Mouse (Mus musculus): ENCODE results near the gene Smarcc2.
A peak's percentile ranks its signal among the peaks of the same experiment; 100 is the strongest.

The Smarcc2 gene

DNA sequence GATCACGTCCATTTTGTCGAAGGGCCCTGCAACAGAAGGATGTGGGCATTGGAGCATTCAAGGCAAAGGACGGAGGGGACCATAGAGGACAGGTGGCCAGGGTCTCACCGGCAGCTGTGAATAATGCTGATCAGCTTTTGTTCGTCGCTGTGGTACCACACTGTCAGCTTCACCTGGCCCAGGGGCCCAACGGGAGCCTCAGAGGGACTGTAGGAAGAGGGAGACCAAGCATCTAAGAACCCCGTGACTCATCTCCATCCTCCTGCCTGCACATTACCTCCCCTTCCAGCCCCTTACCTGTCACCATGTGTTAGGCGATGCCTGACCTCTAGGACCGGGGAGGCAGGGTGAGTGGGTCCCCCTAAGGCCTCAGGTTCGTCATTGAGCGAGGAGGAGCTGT, 52.7 kb downstream of the Smarcc2 start:
- DNase-seq (ENCODE audit: low read depth, low spot score) = no peak

- no peak for DNase-seq (ENCODE audit: low read depth, low spot score)
Measured at GRCm38 (mm10) chr10:128515044-128515443, 56.0 kb downstream of the Smarcc2 start.

DNA sequence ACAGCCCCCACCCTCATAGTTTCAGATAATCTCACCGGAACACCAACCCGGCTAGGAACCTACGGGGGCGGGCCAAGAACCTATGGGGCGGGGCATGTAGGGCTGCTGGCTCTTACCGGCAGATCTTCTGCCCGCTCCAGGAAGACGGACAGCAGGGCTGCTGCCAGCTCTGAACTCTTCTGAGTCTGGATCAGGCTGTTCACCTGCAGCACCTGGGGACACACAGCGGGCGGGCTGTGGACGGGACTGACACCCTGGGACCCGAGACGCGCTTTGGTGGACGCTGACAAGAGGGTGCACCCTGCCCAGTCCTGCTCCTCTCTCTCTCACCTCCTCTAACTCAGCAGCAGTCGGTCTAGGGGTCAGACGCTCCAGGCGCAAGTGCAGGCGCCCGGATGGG, 57.0 kb downstream of the Smarcc2 start:
- no peak for DNase-seq (ENCODE audit: low read depth, low spot score)

- no peak for DNase-seq (ENCODE audit: low read depth, low spot score)
Measured at GRCm38 (mm10) chr10:128516677-128517076, 57.6 kb downstream of the Smarcc2 start.

GRCm38 (mm10) chr10:128518833-128519232, 59.8 kb downstream of the Smarcc2 start:
- peak; percentile 48 for DNase-seq (ENCODE audit: low read depth, low spot score)

GRCm38 (mm10) chr10:128520591-128520990, 61.5 kb downstream of the Smarcc2 start:
- no peak for DNase-seq (ENCODE audit: low read depth, low spot score)

DNA sequence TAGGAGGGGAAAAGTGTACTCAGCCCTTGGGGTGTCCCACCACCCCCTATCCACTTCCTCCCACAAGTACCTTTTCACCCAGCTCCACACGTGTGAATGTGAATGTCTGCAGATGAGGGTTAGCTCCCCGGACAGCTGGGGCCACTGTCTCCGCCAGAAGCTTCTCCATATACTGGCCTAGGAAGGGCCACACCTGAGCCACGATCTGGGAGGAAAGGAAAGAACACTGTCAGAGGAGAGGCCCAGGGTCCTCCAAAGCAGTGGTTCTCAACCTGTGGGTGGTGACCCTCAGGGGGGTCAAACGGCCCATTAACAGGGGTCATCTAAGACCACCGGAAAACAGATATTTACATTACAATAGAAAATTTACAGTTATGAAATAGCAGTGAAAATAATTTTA, 63.3 kb downstream of the Smarcc2 start:
- DNase-seq (ENCODE audit: low read depth, low spot score) = no peak

DNA sequence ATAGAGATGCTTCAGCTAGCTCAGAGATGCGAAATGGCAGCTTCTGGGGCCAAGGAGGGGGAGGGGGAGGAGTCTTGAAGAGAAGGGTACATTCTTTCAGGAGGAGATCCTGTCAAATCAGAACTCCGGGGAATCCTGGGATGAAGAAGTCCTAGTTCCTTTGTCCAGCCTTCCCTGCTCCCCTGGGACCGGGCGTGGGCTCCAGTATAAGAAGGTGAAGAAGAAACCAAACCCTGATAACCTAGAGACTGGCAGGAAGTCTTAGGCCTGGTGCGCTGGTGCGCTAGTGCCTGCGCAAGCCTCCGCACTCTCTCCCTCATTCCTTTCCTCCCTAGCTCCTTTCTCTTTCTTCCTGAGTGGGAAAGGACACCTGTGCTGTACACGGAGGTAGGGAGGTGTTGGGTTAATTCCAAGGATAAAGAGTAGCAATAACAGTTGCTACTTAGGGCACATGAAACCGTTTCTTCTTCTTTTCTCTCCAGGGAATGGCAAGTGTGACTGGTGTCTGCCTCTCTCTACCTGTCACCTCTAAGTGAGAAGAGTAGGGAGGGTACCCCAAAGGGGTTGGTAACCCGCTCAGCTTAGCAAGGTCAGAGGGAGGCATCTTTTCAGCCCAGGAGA, 65.2 kb downstream of the Smarcc2 start:
- no peak for DNase-seq (ENCODE audit: low read depth, low spot score)

DNA sequence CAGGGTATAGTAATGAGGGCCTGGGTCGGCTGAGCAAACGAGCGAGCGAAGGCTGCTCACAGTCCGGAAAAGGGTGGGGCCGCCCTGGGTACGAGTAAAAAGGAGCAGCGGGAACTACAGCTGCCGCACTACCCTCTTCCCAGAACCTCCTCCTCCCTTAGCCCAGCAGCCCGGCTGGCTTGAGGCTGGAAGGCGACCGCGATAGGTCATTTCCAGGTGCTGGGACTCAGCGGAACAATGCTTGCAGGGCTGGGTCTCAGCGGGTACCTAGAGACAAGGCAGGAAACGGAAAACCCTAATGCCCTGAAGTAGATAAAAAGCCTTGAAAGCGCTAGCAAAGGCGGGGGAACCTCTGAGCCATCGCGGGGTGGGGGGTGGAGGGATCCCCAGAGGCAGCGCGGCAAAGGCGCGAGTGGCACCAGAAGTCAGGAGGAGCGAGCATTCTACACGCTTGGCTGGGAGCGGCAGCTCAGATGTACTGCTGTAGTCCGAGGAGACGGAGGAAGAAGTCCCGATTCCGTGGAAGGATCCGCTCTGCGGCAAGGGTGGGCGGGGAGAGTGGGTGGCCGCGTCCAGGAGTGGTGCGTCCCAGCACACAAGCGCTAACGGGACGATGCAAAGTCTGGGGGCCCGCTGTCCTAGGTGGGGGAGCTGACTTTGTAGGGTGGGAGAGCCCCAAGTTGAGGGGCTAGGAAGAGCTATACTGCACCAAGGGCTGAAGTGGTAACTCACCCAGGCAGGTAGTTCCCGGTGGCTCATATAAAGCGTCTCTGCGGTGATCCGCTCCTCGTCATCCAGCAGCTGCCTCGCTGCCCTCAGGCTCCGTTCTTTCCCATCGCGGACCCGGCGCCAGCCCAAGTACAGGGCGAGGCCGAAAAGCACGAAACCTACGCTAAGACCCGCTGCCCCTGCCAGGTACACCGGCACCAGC, 65.9 kb downstream of the Smarcc2 start:
- DNase-seq (ENCODE audit: low read depth, low spot score) = peak; percentile 66

DNA sequence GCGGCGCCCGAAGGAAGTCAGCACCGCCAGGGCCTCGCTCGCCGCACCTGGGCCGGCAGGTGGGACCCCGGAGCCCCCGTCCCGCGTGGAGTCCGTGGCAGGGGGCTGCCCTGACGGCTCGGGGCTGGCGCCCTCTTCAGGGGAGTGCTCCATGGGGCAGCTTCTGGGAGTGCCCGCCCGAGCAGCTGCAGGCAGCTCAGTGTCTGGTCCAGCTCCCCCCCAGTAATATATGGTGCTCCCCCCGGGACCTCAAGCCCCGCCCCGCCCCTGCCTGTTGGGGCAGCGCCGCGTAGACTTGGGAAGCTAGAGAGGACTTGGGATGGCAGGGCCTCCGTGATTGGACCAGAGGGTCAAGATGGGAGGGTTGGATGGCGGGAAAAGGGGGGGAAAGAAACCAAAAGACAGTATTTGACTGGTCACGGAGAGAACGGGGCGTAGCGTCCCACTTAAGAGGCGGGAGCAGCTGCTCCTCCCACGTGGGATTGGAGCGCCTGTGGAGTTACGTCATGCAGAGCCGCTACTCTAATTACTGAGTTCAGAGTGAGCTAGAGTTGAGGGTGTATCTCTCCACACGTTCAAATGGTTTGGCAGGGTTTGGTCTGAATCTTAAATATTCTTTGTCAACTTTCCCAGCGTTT, 66.7 kb downstream of the Smarcc2 start, which contains the start of gene Esyt1:
TSS of gene Esyt1 (minus strand) at position 201 of the 638 bp plus-strand sequence.
- DNase-seq (ENCODE audit: low read depth, low spot score) = peak; percentile 99

GRCm38 (mm10) chr10:128526366-128527356, 67.6 kb downstream of the Smarcc2 start:
- no peak for DNase-seq (ENCODE audit: low read depth, low spot score)

DNA sequence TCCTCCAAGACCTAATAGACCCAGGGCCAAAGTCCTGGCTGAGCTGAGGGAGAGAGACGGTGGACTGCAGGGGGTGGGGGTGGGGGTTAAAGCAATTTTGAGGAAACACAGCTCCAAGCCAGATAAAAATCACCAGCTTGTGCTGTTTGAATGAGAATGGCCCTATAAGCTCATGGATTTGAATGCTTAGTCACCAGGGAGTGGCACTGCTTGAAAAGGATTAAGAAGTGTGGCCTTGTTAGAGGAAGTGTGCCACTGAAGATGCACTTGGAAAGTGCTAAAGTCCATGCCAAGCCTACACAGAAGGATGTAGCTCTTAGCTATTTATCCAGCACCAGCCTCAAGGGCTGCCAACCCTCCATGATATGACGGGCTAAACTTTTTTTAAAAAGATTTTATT, 76.2 kb downstream of the Smarcc2 start:
- DNase-seq (ENCODE audit: low read depth, low spot score) = no peak

DNA sequence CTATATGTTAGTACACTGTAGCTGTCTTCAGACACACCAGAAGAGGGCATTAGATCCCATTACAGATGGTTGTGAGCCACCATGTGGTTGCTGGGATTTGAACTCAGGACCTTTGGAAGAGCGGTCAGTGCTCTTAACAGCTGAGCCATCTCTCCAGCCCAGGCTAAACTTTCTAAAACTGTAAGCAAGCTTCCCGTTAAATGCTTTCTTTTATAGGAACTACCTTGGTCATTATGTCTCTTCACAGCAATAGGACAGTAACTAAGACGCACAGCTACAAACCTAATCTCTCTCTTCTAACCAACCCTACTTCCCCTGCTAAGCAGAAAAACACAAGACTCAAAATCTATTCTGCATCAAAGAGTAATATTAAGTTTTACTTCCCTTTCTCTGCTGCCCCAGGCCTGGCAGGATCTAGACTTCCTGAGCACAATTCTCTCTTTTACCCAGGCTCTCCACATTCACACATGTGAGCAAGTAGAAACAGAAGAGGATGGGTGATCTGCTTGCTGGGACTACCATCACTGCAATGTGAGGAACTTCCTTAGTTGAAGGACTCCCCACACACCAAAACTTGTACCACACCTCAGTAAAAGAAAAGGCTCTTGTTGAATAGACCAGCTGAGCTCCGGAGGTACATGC, 76.7 kb downstream of the Smarcc2 start:
- no peak for DNase-seq (ENCODE audit: low read depth, low spot score)

DNA sequence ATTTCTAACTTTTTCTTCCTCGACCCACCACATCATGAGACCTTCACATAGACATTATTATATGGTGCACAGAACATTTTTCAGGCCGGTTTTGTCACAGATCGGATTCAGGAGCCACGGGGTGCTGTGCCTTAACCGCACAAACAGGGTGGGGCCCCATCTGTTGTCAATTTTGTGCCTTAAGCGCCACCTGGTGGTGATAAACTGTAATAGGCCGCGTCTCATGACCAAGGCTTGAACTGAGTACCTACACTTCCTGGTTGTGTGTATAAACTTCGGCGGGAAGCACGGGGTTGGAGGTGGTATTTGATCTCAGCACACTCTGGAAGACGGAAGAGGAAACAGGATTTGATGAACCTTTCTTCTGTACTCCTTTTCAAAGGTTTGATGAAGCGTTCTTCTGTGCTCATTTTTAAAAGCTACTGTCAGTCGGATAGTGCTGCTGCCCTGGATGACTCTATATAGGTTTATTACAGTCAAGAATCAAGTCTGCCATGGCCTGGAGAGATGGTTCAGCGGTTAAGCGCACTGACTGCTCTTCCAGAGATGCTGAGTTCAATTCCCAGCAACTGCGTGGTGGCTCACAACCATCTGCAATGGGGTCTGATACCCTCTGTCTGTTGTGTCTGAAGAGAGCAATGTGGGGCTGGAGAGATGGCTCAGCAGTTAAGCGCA, 77.4 kb downstream of the Smarcc2 start:
- peak; percentile 98 for DNase-seq (ENCODE audit: low read depth, low spot score)

- DNase-seq (ENCODE audit: low read depth, low spot score) = no peak
Measured at GRCm38 (mm10) chr10:128538340-128538870, 79.4 kb downstream of the Smarcc2 start.

Measured in 3T3-L1 (cell line).